Mouse (Mus musculus) embryo, embryonic 11.5 days (tissue): ENCODE results near the gene Prnp.

ENCODE experiments used
- DNase-seq: peaks from one replicate; pipeline ENCODE4 v3.0.0-alpha.2; 2012; ENCODE audit warnings: low read depth, low spot score

Gene Prnp

GRCm38 (mm10) chr2:131909683-131910572, at the start of gene Prnp, which contains the start of gene Prn:
Prnp (plus strand) TSS chr2:131909928.
Prn (plus strand) TSS chr2:131909957.
- peak; percentile 87 for DNase-seq

GRCm38 (mm10) chr2:131862617-131863275, 47.0 kb upstream of the Prnp start:
- no peak for DNase-seq

- no peak for DNase-seq
Observed at GRCm38 (mm10) chr2:131863472-131863871, 46.3 kb upstream of the Prnp start.

- DNase-seq: no peak
Observed at GRCm38 (mm10) chr2:131864262-131864796, 45.4 kb upstream of the Prnp start.

- no peak for DNase-seq
Observed at GRCm38 (mm10) chr2:131866676-131867075, 43.1 kb upstream of the Prnp start.

GRCm38 (mm10) chr2:131868983-131869382, 40.7 kb upstream of the Prnp start:
- no peak for DNase-seq

- no peak for DNase-seq
Observed at GRCm38 (mm10) chr2:131873376-131873775, 36.4 kb upstream of the Prnp start.

GRCm38 (mm10) chr2:131876551-131877265, 33.0 kb upstream of the Prnp start:
- no peak for DNase-seq

GRCm38 (mm10) chr2:131881766-131882165, 28.0 kb upstream of the Prnp start:
- DNase-seq: no peak

- DNase-seq: no peak
Observed at GRCm38 (mm10) chr2:131883136-131883535, 26.6 kb upstream of the Prnp start.

GRCm38 (mm10) chr2:131886503-131887160, 23.1 kb upstream of the Prnp start:
- no peak for DNase-seq

GRCm38 (mm10) chr2:131888233-131888632, 21.5 kb upstream of the Prnp start:
- no peak for DNase-seq

GRCm38 (mm10) chr2:131892534-131892933, 17.2 kb upstream of the Prnp start:
- DNase-seq: no peak

- no peak for DNase-seq
Observed at GRCm38 (mm10) chr2:131895106-131895505, 14.6 kb upstream of the Prnp start.

GRCm38 (mm10) chr2:131896011-131896410, 13.7 kb upstream of the Prnp start:
- no peak for DNase-seq

- no peak for DNase-seq
Observed at GRCm38 (mm10) chr2:131897336-131898109, 12.2 kb upstream of the Prnp start.

GRCm38 (mm10) chr2:131902423-131902822, 7.3 kb upstream of the Prnp start:
- DNase-seq: no peak

- DNase-seq: no peak
Observed at GRCm38 (mm10) chr2:131902867-131903266, 6.9 kb upstream of the Prnp start.

GRCm38 (mm10) chr2:131905025-131905424, 4.7 kb upstream of the Prnp start:
- no peak for DNase-seq

- no peak for DNase-seq
Observed at GRCm38 (mm10) chr2:131905776-131906175, 4.0 kb upstream of the Prnp start.

GRCm38 (mm10) chr2:131906266-131906665, 3.5 kb upstream of the Prnp start:
- no peak for DNase-seq
